Mouse (Mus musculus): Measurements from ENCODE around the gene Gm28490.
"Not testable (repeated sequence)": the region's sequence is repeated elsewhere in the genome, so short reads cannot be mapped to it uniquely, and the experiment has no call there.

Gm28490 gene

GRCm38 (mm10) chrY:31634656-31635055 lies at the start of gene Gm28490:
Gm28490 (minus strand) TSS chrY:31634756.
- not testable (repeated sequence) for DNase-seq (ENCODE audit: low spot score)

Measured in yolk sac, embryonic 10.5 days (tissue).